Mouse (Mus musculus) embryonic facial prominence, embryonic 15.5 days (tissue): ENCODE results near the gene Rps13. TPM values are rescaled to one million over a fixed set of nuclear protein-coding genes. Genes with fewer than 3 reads are reported as not detected.
A peak's percentile ranks its signal among the peaks of the same experiment; 100 is the strongest.
"Not testable (repeated sequence)": the region's sequence is repeated elsewhere in the genome, so short reads cannot be mapped to it uniquely, and the experiment has no call there.

Experiments used
- ATAC-seq: fragments of 200-750 bp; cut with Nextera tagmentation; 2 replicates; pipeline ENCODE4 v1.8.0; 2017; ENCODE audit warnings: low read depth, moderate TSS enrichment; ENCODE audit not compliant: insufficient number of reproducible peaks, low FRiP score, low TSS enrichment
- H3K27ac ChIP-seq: fragments of 300-500 bp; sonication (generic); replicated peaks from 2 replicates; pipeline ENCODE4 v1.5.1; 2015; ENCODE audit warnings: mild to moderate bottlenecking, inconsistent platforms
- H3K27me3 ChIP-seq: fragments of 300-500 bp; sonication (generic); 2 replicates; pipeline ENCODE4 v1.6.1; 2015; ENCODE audit warnings: inconsistent platforms
- H3K36me3 ChIP-seq: fragments of 300-500 bp; sonication (generic); 2 replicates; pipeline ENCODE4 v1.6.1; 2015; ENCODE audit warnings: mild to moderate bottlenecking, inconsistent platforms
- H3K4me1 ChIP-seq: fragments of 300-500 bp; sonication (generic); 2 replicates; pipeline ENCODE4 v1.6.1; 2015; ENCODE audit warnings: inconsistent platforms
- H3K4me2 ChIP-seq: fragments of 300-500 bp; sonication (generic); replicated peaks from 2 replicates; pipeline ENCODE4 v1.6.1; 2015; ENCODE audit warnings: mild to moderate bottlenecking, inconsistent platforms
- H3K4me3 ChIP-seq: fragments of 300-500 bp; sonication (generic); replicated peaks from 2 replicates; pipeline ENCODE4 v1.5.1; 2015; ENCODE audit warnings: mild to moderate bottlenecking, inconsistent platforms
- H3K9ac ChIP-seq: fragments of 300-500 bp; sonication (generic); 2 replicates; pipeline ENCODE4 v1.6.1; 2015; ENCODE audit warnings: inconsistent platforms
- H3K9me3 ChIP-seq: fragments of 300-500 bp; sonication (generic); replicated peaks from 2 replicates; pipeline ENCODE4 v1.6.1; 2016; ENCODE audit warnings: inconsistent platforms
- WGBS: fragments of 180-500 bp; shearing (Covaris S2); methylation state at CpG from one replicate; pipeline ENCODE4 v1.1.7; 2015; 5-methylcytosine and 5-hydroxymethylcytosine counted together
- polyA plus RNA-seq: library from polyadenylated mRNA; unstranded; fragments of >200 nt; fragmentation: Nextera tagmentation; extraction: Ambion mirVana; gene quantifications from 2 replicates; pipeline ENCODE4 v1.2.1, GENCODE M21; 2015

Rps13 gene
- polyA plus RNA-seq: 696 and 834 TPM in 2 replicates

- H3K36me3 ChIP-seq: peaks cover 32% of the 10 kb centered on the region
- H3K27me3 ChIP-seq: no peaks in the 10 kb centered on the region
- under 1% methylated on average over 78 of the region's 78 CpGs for WGBS
- H3K9ac ChIP-seq: peak within 1 kb of the TSS; percentile 91
- H3K4me3 ChIP-seq: peak within 1 kb of the TSS; percentile 80
- H3K27ac ChIP-seq: peak within 1 kb of the TSS; percentile 83
- peak; percentile 99 for ATAC-seq
- H3K9me3 ChIP-seq: no peaks in the 10 kb centered on the region
- peaks cover 11% of the 10 kb centered on the region for H3K4me1 ChIP-seq
- H3K4me2 ChIP-seq: peak within 1 kb of the TSS; percentile 73
These were observed at the start of gene Rps13 for GRCm38 (mm10) chr7:116333713-116334668. Rps13 (minus strand) TSS chr7:116334195.

DNA sequence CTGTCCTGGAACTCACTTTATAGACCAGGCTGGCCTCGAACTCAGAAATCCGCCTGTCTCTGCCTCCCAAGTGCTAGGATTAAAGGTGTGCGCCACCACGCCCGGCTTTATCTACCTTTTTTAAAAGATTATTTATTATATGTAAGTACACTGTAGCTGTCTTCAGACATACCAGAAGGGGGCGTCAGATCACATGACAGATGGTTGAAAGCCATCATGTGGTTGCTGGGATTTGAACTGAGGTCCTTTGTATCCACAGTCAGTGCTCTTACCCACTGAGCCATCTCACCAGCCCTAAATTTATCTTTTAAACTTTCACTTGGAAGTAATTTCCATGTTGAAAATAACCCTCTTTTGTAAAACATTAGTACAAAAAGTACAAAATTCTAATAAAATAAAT, 45.2 kb upstream of the Rps13 start:
- not testable (repeated sequence) for H3K27me3 ChIP-seq
- 90% methylated on average over 6 of the region's 6 CpGs for WGBS
- peaks cover 20% of the 10 kb centered on the region for H3K36me3 ChIP-seq

DNA sequence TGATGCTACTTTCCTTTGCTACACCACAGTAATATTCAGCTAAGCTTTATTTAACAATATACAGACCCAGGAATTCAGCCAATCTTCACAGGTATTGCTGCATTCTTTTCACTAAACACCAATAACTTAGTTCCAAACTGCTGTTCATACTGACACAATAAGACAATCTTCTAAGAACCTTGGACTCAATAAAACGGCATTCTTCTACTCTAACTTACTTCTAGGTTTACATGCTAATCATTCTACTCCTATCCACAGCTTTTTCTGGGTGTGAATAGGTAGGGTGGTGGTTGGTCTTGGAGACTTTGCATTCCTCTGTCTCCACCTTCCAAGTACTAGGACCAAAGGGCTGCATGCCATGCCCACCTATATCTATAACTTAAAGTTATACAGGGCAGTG, 40.3 kb upstream of the Rps13 start:
- no peaks in the 10 kb centered on the region for H3K9me3 ChIP-seq
- no peaks in the 10 kb centered on the region for H3K4me1 ChIP-seq
- H3K4me3 ChIP-seq: no peak overlapping the region
- no peaks in the 10 kb centered on the region for H3K27me3 ChIP-seq
- no peak overlapping the region for H3K9ac ChIP-seq
- H3K4me2 ChIP-seq: no peak overlapping the region
- no peak overlapping the region for H3K27ac ChIP-seq
- 95% methylated on average over 1 of the region's 1 CpGs for WGBS
- no peak for ATAC-seq
- peaks cover 22% of the 10 kb centered on the region for H3K36me3 ChIP-seq

More for the DNA sequence above, 45.2 kb upstream of the Rps13 start:
- not testable (repeated sequence) for ATAC-seq, H3K9ac ChIP-seq, H3K27ac ChIP-seq, H3K4me3 ChIP-seq, H3K9me3 ChIP-seq, H3K4me2 ChIP-seq, H3K4me1 ChIP-seq

- Histone ChIP-seq H3K9ac (no peak overlapping the region), H3K9me3 (no peaks in the 10 kb centered on the region), H3K27ac (0 out of 2 replicates have a peak overlapping the region, but pooled peaks have one; percentile 6), H3K4me3 (no peak overlapping the region), H3K36me3 (peaks cover 20% of the 10 kb centered on the region), H3K4me1 (peaks cover 11% of the 10 kb centered on the region), H3K27me3 (no peaks in the 10 kb centered on the region), H3K4me2 (no peak overlapping the region)
- WGBS: 26% methylated on average over 1 of the region's 1 CpGs
- ATAC-seq: no peak
These were observed 2.2 kb upstream of the Rps13 start for GRCm38 (mm10) chr7:116336226-116336625.

GRCm38 (mm10) chr7:116335133-116335532, 1.1 kb upstream of the Rps13 start:
- H3K27me3 ChIP-seq: no peaks in the 10 kb centered on the region
- ATAC-seq: no peak
- peak overlapping the region; percentile 73 for H3K4me2 ChIP-seq
- WGBS: 77% methylated on average over 6 of the region's 6 CpGs
- no peak overlapping the region for H3K27ac ChIP-seq
- no peaks in the 10 kb centered on the region for H3K9me3 ChIP-seq
- H3K9ac ChIP-seq: no peak overlapping the region
- peaks cover 11% of the 10 kb centered on the region for H3K4me1 ChIP-seq
- peaks cover 29% of the 10 kb centered on the region for H3K36me3 ChIP-seq
- peak overlapping the region; percentile 80 for H3K4me3 ChIP-seq

GRCm38 (mm10) chr7:116334669-116335038, 659 bp upstream of the Rps13 start:
- ATAC-seq: no peak
- H3K4me1 ChIP-seq: peaks cover 11% of the 10 kb centered on the region
- peak overlapping the region; percentile 76 for H3K27ac ChIP-seq
- H3K9me3 ChIP-seq: no peaks in the 10 kb centered on the region
- peak overlapping the region; percentile 73 for H3K4me2 ChIP-seq
- H3K9ac ChIP-seq: peak overlapping the region; percentile 91
- H3K27me3 ChIP-seq: no peaks in the 10 kb centered on the region
- WGBS: 10% methylated on average over 8 of the region's 8 CpGs
- H3K36me3 ChIP-seq: peaks cover 30% of the 10 kb centered on the region
- peak overlapping the region; percentile 80 for H3K4me3 ChIP-seq

GRCm38 (mm10) chr7:116331246-116331645, 2.7 kb downstream of the Rps13 start:
- Histone ChIP-seq H3K9me3 (no peaks in the 10 kb centered on the region), H3K9ac (no peak overlapping the region), H3K27me3 (no peaks in the 10 kb centered on the region), H3K4me1 (peaks cover 11% of the 10 kb centered on the region), H3K27ac (no peak overlapping the region), H3K4me3 (no peak overlapping the region), H3K36me3 (peaks cover 32% of the 10 kb centered on the region), H3K4me2 (no peak overlapping the region)
- ATAC-seq: no peak
- 82% methylated on average over 2 of the region's 2 CpGs for WGBS

- Histone ChIP-seq H3K4me1 (peaks cover 8% of the 10 kb centered on the region), H3K9ac (no peak overlapping the region), H3K27me3 (no peaks in the 10 kb centered on the region), H3K4me3 (no peak overlapping the region), H3K36me3 (peaks cover 32% of the 10 kb centered on the region), H3K4me2 (no peak overlapping the region), H3K9me3 (no peaks in the 10 kb centered on the region), H3K27ac (no peak overlapping the region)
- ATAC-seq: no peak
- WGBS: 89% methylated on average over 4 of the region's 4 CpGs
These were observed 4.1 kb downstream of the Rps13 start for GRCm38 (mm10) chr7:116329858-116330257.

DNA sequence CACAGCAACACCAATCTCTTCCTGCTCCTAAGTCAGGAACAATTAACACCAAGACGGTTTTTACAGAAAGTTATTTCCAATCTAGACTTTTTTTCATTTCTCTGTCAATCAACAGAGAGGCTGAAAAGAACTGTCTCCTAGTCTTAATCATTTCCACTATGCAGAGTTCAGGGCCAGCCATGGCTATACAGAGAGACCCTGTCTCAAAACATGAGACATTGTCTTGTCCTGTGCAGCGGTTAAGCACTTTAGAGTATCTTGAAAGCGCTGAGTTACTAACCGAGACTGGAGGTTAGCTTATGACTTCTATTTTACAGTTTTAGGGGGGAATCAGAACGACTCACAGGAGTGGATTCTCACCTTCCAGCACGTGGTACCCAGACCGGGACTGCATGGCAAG, 5.2 kb downstream of the Rps13 start:
- no peaks in the 10 kb centered on the region for H3K27me3 ChIP-seq
- H3K4me1 ChIP-seq: peaks cover 8% of the 10 kb centered on the region
- H3K4me2 ChIP-seq: no peak overlapping the region
- no peak for ATAC-seq
- no peak overlapping the region for H3K27ac ChIP-seq
- no peak overlapping the region for H3K9ac ChIP-seq
- no peaks in the 10 kb centered on the region for H3K9me3 ChIP-seq
- WGBS: 71% methylated on average over 7 of the region's 7 CpGs
- peaks cover 32% of the 10 kb centered on the region for H3K36me3 ChIP-seq
- no peak overlapping the region for H3K4me3 ChIP-seq

GRCm38 (mm10) chr7:116327901-116328300, 6.1 kb downstream of the Rps13 start:
- 85% methylated on average over 5 of the region's 5 CpGs for WGBS
- no peak for ATAC-seq
- no peak overlapping the region for H3K9ac ChIP-seq
- no peaks in the 10 kb centered on the region for H3K27me3 ChIP-seq
- H3K9me3 ChIP-seq: no peaks in the 10 kb centered on the region
- H3K4me2 ChIP-seq: no peak overlapping the region
- peaks cover 32% of the 10 kb centered on the region for H3K36me3 ChIP-seq
- no peak overlapping the region for H3K4me3 ChIP-seq
- H3K27ac ChIP-seq: no peak overlapping the region
- H3K4me1 ChIP-seq: peaks cover 9% of the 10 kb centered on the region

DNA sequence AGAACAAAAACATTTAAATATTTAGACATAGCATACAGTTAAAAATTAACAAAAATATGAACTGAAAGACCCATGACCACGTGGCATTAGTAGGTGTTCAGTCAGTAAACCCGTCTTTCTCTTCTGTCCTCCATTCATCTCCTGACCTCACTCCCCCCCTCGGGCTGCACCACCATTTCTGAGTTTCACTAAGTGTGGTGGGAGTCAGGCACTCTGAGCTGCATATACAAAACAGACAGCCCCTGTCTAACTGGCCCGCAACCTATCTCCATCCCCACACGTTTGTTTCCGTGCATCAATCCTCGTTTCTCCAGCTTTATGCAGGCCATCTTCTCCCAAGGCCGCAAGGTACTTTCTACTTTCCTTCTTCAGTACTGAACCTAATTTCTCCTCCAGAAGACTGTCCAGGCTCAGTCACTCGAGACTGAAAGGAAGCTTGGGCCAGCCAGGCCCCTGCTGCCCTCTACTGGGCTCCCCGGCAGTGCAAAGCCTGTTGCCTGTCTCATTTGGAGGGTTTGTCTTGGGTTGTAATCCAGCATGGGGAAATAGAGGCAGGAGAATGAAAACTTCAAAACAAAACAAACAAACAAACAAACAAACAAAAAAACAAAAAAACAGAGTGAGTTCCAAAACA, 10.5 kb downstream of the Rps13 start:
- WGBS: 32% methylated on average over 10 of the region's 10 CpGs
- 0 out of 2 replicates have a peak, but pooled peaks cover 3% of the 10 kb centered on the region for H3K4me1 ChIP-seq
- H3K27me3 ChIP-seq: no peaks in the 10 kb centered on the region
- no peaks in the 10 kb centered on the region for H3K9me3 ChIP-seq
- H3K4me3 ChIP-seq: no peak overlapping the region
- no peaks in the 10 kb centered on the region for H3K36me3 ChIP-seq
- H3K4me2 ChIP-seq: 0 out of 2 replicates have a peak overlapping the region, but pooled peaks have one; percentile 22
- no peak overlapping the region for H3K27ac ChIP-seq
- H3K9ac ChIP-seq: no peak overlapping the region
- ATAC-seq: no peak
